Mouse (Mus musculus): ENCODE measurements around the gene Ccdc86.

DNA sequence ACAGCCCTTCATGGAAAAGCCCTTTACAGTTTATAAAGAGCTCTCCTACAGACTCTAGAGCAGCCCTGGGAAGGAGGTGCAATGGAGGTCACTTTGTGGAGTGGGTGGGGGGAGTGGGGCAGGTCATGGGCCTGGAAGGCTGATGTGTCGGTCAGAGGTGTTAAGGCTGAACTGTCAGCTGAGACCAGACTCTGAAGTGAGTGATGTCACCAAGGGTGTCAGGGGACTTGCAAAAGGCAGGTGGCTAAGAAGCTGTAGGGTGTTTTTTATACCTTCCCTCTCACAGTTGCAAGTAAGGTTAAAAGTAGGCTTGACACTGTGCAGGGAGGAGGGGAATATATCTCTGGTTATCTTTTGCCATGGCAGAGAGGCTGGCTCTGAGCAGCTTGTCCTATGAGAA, 41.7 kb upstream of the Ccdc86 start:
- TF ChIP-seq CTCF (IDR thresholded peaks at IDR 0.05) (no peak), POLR2A (IDR thresholded peaks at IDR 0.05; ENCODE audit: insufficient read depth, low read depth, low read length) (no peak)

Measured in heart, adult 2 months (tissue).